20 mouse cellular contexts compared by ENCODE assay signal in the genomic region with DNA sequence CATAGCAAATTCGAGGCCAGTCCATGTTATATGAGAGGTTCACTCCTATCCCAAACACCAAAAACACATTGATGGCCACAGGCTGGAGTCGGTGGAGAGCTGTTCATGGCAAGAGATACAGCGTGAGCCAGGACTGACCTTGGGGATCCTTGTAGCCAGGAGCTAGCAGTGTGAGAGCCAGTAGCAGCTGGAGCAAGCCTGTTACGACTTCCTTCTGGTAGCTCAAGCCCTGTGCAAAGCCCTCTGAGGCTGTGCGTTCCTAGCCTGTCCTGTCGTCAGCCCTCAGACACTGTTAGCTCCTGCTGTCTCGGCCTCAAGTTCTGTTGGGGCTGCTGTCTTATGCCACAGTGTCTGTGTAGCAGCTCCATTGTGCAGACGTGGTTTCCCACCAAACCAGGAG. TPM values are rescaled to one million over a fixed set of nuclear protein-coding genes. Genes with fewer than 3 reads are reported as not detected.
DNase-seq lines count a peak whose midpoint lies in the region; ATAC-seq and TF ChIP-seq lines count a peak whose summit lies in the region.
"Had no signal": no experiment of that assay in that cellular context is flagged by ENCODE, and none has a peak within 500 bp of the region (broad histone marks: within the 10 kb centered on the region; RNA-seq: fewer than 3 reads in every experiment).

No protein-coding gene starts in this region.

- TF ChIP-seq POLR2A in testis, adult 2 months (IDR thresholded peaks at IDR 0.05; ENCODE audit: control insufficient read depth, low read depth, low read length) = no peak

- no peaks in the 10 kb centered on the region for H3K36me3 ChIP-seq in testis, adult 2 months (ENCODE audit: control insufficient read depth, insufficient read depth, low read length)

- TF ChIP-seq CTCF in testis, adult 2 months (IDR thresholded peaks at IDR 0.05; ENCODE audit: control insufficient read depth, insufficient read depth, insufficient replicate concordance, low read depth, low read length) = no peak

- no peak for ATAC-seq in frontal cortex, adult (ENCODE audit: low TSS enrichment)
- ATAC-seq: forebrain, embryonic 13.5 days; forebrain, postnatal 0 days; intestine, embryonic 16.5 days; Patski had no signal

- H3K27ac ChIP-seq in testis, adult 2 months (ENCODE audit: control insufficient read depth, insufficient read depth, low read depth, low read length) = peak overlapping the region; percentile 27; the same call in 1 of the 2 replicates
- H3K27ac ChIP-seq: embryonic facial prominence, embryonic 10.5 days; forebrain, embryonic 13.5 days; heart, adult 2 months; heart, embryonic 15.5 days; hindbrain, embryonic 15.5 days had no signal

- H3K27me3 ChIP-seq in testis, adult 2 months (ENCODE audit: control insufficient read depth, insufficient read depth, low read length) = no peaks in the 10 kb centered on the region
- H3K27me3 ChIP-seq: forebrain, embryonic 13.5 days; heart, embryonic 15.5 days; hindbrain, embryonic 15.5 days; Patski had no signal

- H3K4me3 ChIP-seq in testis, adult 2 months (ENCODE audit: control insufficient read depth, low read depth, low read length) = no peak overlapping the region
- H3K4me3 ChIP-seq: embryonic facial prominence, embryonic 10.5 days; forebrain, embryonic 13.5 days; heart, adult 2 months; heart, embryonic 15.5 days; hindbrain, embryonic 15.5 days had no signal

- DNase-seq in adrenal gland, postnatal 10 days = peak; percentile 40
- no peak for DNase-seq in adrenal gland, postnatal 25 days
- DNase-seq in heart, adult 11 months = peak; percentile 92
- DNase-seq in heart, postnatal 4 days = no peak
- DNase-seq in testis, postnatal 10 days (ENCODE audit: low spot score) = no peak
- DNase-seq: cerebellum, adult 18-20 months; cerebellum, adult 9-11 months; cerebellum, postnatal 36 days; forebrain, postnatal 0 days; heart, adult 2 months; heart, postnatal 14 days had no signal

- H3K4me1 ChIP-seq in testis, adult 2 months (ENCODE audit: control insufficient read depth, insufficient read depth, low read length) = peaks cover 11% of the 10 kb centered on the region

RNA-seq across cellular contexts. Expression of gene Rpl10a, which starts 4.5 kb away (rescaled TPM):
- 100 to 1,000 TPM; 948 to 951 TPM for total RNA-seq in adrenal gland, postnatal 10 days (2021)
- 789 and 848 TPM in 2 replicates for total RNA-seq in adrenal gland, postnatal 25 days (2021)
- total RNA-seq in heart, postnatal 4 days (2021) = 100 to 1,000 TPM; 663 to 665 TPM
- polyA plus RNA-seq in testis, adult 2 months (2012; rRNA removed) = 444 and 603 TPM in 2 replicates

RNA-seq across cellular contexts. Expression of gene Fance, which starts 10.5 kb away (rescaled TPM):
- total RNA-seq in adrenal gland, postnatal 10 days (2021) = 10 to 100 TPM; 24.2 to 36.2 TPM
- 34.6 and 35.0 TPM in 2 replicates for total RNA-seq in adrenal gland, postnatal 25 days (2021)
- total RNA-seq in heart, postnatal 4 days (2021) = 10 to 100 TPM; 18.7 to 19.4 TPM
- 4.3 and 4.4 TPM in 2 replicates for polyA plus RNA-seq in testis, adult 2 months (2012; rRNA removed)

RNA-seq across cellular contexts. Expression of gene Tead3, which starts 26.8 kb away (rescaled TPM):
- total RNA-seq in adrenal gland, postnatal 10 days (2021) = 10 to 100 TPM; 12.8 to 13.5 TPM
- 10.4 and 13.6 TPM in 2 replicates for total RNA-seq in adrenal gland, postnatal 25 days (2021)
- total RNA-seq in heart, postnatal 4 days (2021) = 10 to 100 TPM; 26.3 to 30.2 TPM
- 3.2 and 4.3 TPM in 2 replicates for polyA plus RNA-seq in testis, adult 2 months (2012; rRNA removed)

RNA-seq across cellular contexts. Expression of gene Tulp1, which starts 41.2 kb away (rescaled TPM):
- total RNA-seq in adrenal gland, postnatal 10 days (2021) = under 1 TPM; 0.33 to 1.00 TPM
- not detected in 2 replicates for total RNA-seq in adrenal gland, postnatal 25 days (2021)
- total RNA-seq in heart, postnatal 4 days (2021) = 1 to 10 TPM; 1.0 to 1.5 TPM
- polyA plus RNA-seq in testis, adult 2 months (2012; rRNA removed) = 0.12 and 0.36 TPM in 2 replicates
- total RNA-seq: gastrocnemius, adult 8-10 months; heart, adult 2 months had no signal
- polyA plus RNA-seq: heart, adult 2 months; Patski had no signal

Comparison
In these comparisons a context has a peak if more than half of its experiments do, and no peak if none do; other contexts are left out.
1. DNase-seq: peak in adrenal gland, postnatal 10 days (single experiment) and heart, adult 11 months (single experiment); none in adrenal gland, postnatal 25 days (single experiment), heart, postnatal 4 days (single experiment) and testis, postnatal 10 days (single experiment).